Mouse (Mus musculus): ENCODE measurements around the gene Mcee. TPM values are rescaled to one million over a fixed set of nuclear protein-coding genes. Genes with fewer than 3 reads are reported as not detected.

Gene Mcee
- total and polyA plus RNA-seq, 2 experiments: 41.8 to 115 TPM

- WGBS: 71% methylated on average over 6 of the region's 6 CpGs
These were observed 22.6 kb upstream of the Mcee start for GRCm38 (mm10) chr7:64369841-64370240.

GRCm38 (mm10) chr7:64371940-64372878, 20.2 kb upstream of the Mcee start:
- TF ChIP-seq POLR2A (IDR thresholded peaks at IDR 0.05; ENCODE audit: extremely low read depth, insufficient read depth, low read length): no peak
- TF ChIP-seq CTCF (IDR thresholded peaks at IDR 0.05; ENCODE audit: low read depth, low read length): no peak
- no peaks in the 10 kb centered on the region for H3K27me3 ChIP-seq (ENCODE audit: control insufficient read depth, insufficient read depth, low read length)

More at GRCm38 (mm10) chr7:64369841-64370240, 22.6 kb upstream of the Mcee start:
- Histone ChIP-seq H3K4me3 (ENCODE audit: insufficient read depth, low read depth, low read length) (no peak overlapping the region), H3K27ac (replicated peaks; ENCODE audit: insufficient read depth, low read depth, low read length) (no peak overlapping the region), H3K27me3 (ENCODE audit: control insufficient read depth, insufficient read depth, low read length) (no peaks in the 10 kb centered on the region), H3K79me2 (ENCODE audit: control insufficient read depth, insufficient read depth, low read length) (no peaks in the 10 kb centered on the region), H3K4me1 (ENCODE audit: control insufficient read depth, insufficient read depth, low read length) (no peaks in the 10 kb centered on the region; the same call in 1 of the 2 replicates), H3K9ac (ENCODE audit: low read depth, low read length) (no peak overlapping the region), H3K36me3 (ENCODE audit: control insufficient read depth, insufficient read depth, low read length) (peaks cover 22% of the 10 kb centered on the region)
- TF ChIP-seq CTCF (IDR thresholded peaks at IDR 0.05; ENCODE audit: low read depth, low read length) (no peak), POLR2A (IDR thresholded peaks at IDR 0.05; ENCODE audit: extremely low read depth, insufficient read depth, low read length) (no peak)
- no peak for DNase-seq (ENCODE audit: extremely low read depth, low read depth, low spot score)

GRCm38 (mm10) chr7:64373147-64373829, 19.1 kb upstream of the Mcee start:
- WGBS: 5% methylated on average over 18 of the region's 18 CpGs

More at GRCm38 (mm10) chr7:64371940-64372878, 20.2 kb upstream of the Mcee start:
- H3K4me3 ChIP-seq (ENCODE audit: insufficient read depth, low read depth, low read length): no peak overlapping the region
- H3K27ac ChIP-seq (replicated peaks; ENCODE audit: insufficient read depth, low read depth, low read length): no peak overlapping the region
- no peak for DNase-seq (ENCODE audit: extremely low read depth, low read depth, low spot score)
- no peaks in the 10 kb centered on the region; the same call in 1 of the 2 replicates for H3K4me1 ChIP-seq (ENCODE audit: control insufficient read depth, insufficient read depth, low read length)
- no peaks in the 10 kb centered on the region for H3K79me2 ChIP-seq (ENCODE audit: control insufficient read depth, insufficient read depth, low read length)
- H3K36me3 ChIP-seq (ENCODE audit: control insufficient read depth, insufficient read depth, low read length): peaks cover 18% of the 10 kb centered on the region; the same call in 1 of the 2 replicates
- H3K9ac ChIP-seq (ENCODE audit: low read depth, low read length): no peak overlapping the region
- 93% methylated on average over 23 of the region's 23 CpGs for WGBS

GRCm38 (mm10) chr7:64373830-64374562, 18.4 kb upstream of the Mcee start, which contains the start of gene Fan1:
Fan1 (minus strand) TSS chr7:64374095.
- peak; percentile 80 for DNase-seq (ENCODE audit: extremely low read depth, low read depth, low spot score)
- Histone ChIP-seq H3K36me3 (ENCODE audit: control insufficient read depth, insufficient read depth, low read length) (peaks cover 25% of the 10 kb centered on the region), H3K27me3 (ENCODE audit: control insufficient read depth, insufficient read depth, low read length) (no peaks in the 10 kb centered on the region), H3K9ac (ENCODE audit: low read depth, low read length) (peak within 1 kb of the TSS; percentile 70), H3K79me2 (ENCODE audit: control insufficient read depth, insufficient read depth, low read length) (no peaks in the 10 kb centered on the region), H3K27ac (replicated peaks; ENCODE audit: insufficient read depth, low read depth, low read length) (peak within 1 kb of the TSS; percentile 73), H3K4me3 (ENCODE audit: insufficient read depth, low read depth, low read length) (peak within 1 kb of the TSS; percentile 70), H3K4me1 (ENCODE audit: control insufficient read depth, insufficient read depth, low read length) (no peaks in the 10 kb centered on the region; the same call in 1 of the 2 replicates)
- WGBS: 4% methylated on average over 27 of the region's 27 CpGs
- TF ChIP-seq POLR2A (IDR thresholded peaks at IDR 0.05; ENCODE audit: extremely low read depth, insufficient read depth, low read length) (peak; percentile 67; the same call in 1 of the 2 replicates), CTCF (IDR thresholded peaks at IDR 0.05; ENCODE audit: low read depth, low read length) (peak; percentile 44; the same call in 1 of the 2 replicates)

More at GRCm38 (mm10) chr7:64373147-64373829, 19.1 kb upstream of the Mcee start:
- no peaks in the 10 kb centered on the region for H3K79me2 ChIP-seq (ENCODE audit: control insufficient read depth, insufficient read depth, low read length)
- peaks cover 24% of the 10 kb centered on the region for H3K36me3 ChIP-seq (ENCODE audit: control insufficient read depth, insufficient read depth, low read length)
- DNase-seq (ENCODE audit: extremely low read depth, low read depth, low spot score): peak; percentile 33
- TF ChIP-seq CTCF (IDR thresholded peaks at IDR 0.05; ENCODE audit: low read depth, low read length) (no peak), POLR2A (IDR thresholded peaks at IDR 0.05; ENCODE audit: extremely low read depth, insufficient read depth, low read length) (no peak)
- H3K27ac ChIP-seq (replicated peaks; ENCODE audit: insufficient read depth, low read depth, low read length): peak overlapping the region; percentile 73
- H3K9ac ChIP-seq (ENCODE audit: low read depth, low read length): peak overlapping the region; percentile 70
- no peaks in the 10 kb centered on the region; the same call in 1 of the 2 replicates for H3K4me1 ChIP-seq (ENCODE audit: control insufficient read depth, insufficient read depth, low read length)
- peak overlapping the region; percentile 70 for H3K4me3 ChIP-seq (ENCODE audit: insufficient read depth, low read depth, low read length)
- H3K27me3 ChIP-seq (ENCODE audit: control insufficient read depth, insufficient read depth, low read length): no peaks in the 10 kb centered on the region

GRCm38 (mm10) chr7:64391479-64391878, 928 bp upstream of the Mcee start:
- Histone ChIP-seq H3K27me3 (ENCODE audit: control insufficient read depth, insufficient read depth, low read length) (no peaks in the 10 kb centered on the region), H3K36me3 (ENCODE audit: control insufficient read depth, insufficient read depth, low read length) (peaks cover 27% of the 10 kb centered on the region), H3K4me1 (ENCODE audit: control insufficient read depth, insufficient read depth, low read length) (peaks cover 10% of the 10 kb centered on the region), H3K4me3 (ENCODE audit: insufficient read depth, low read depth, low read length) (peak overlapping the region; percentile 94), H3K9ac (ENCODE audit: low read depth, low read length) (peak overlapping the region; percentile 91), H3K79me2 (ENCODE audit: control insufficient read depth, insufficient read depth, low read length) (peaks cover 6% of the 10 kb centered on the region; the same call in 1 of the 2 replicates), H3K27ac (replicated peaks; ENCODE audit: insufficient read depth, low read depth, low read length) (peak overlapping the region; percentile 60)
- 3% methylated on average over 8 of the region's 8 CpGs for WGBS
- TF ChIP-seq CTCF (IDR thresholded peaks at IDR 0.05; ENCODE audit: low read depth, low read length) (no peak), POLR2A (IDR thresholded peaks at IDR 0.05; ENCODE audit: extremely low read depth, insufficient read depth, low read length) (no peak)
- no peak for DNase-seq (ENCODE audit: extremely low read depth, low read depth, low spot score)

Data from liver, adult 2 months (tissue).